Mouse (Mus musculus) c-Kit-positive CD71-negative TER-119-negative erythroid progenitor cells, embryonic 14.5 days (primary cell): Measurements from ENCODE around the gene Gcnt2.

Source experiments
- DNase-seq: peaks from one replicate; pipeline ENCODE4 v3.0.0-alpha.2; 2013; ENCODE audit warnings: low read depth

The Gcnt2 gene

DNA sequence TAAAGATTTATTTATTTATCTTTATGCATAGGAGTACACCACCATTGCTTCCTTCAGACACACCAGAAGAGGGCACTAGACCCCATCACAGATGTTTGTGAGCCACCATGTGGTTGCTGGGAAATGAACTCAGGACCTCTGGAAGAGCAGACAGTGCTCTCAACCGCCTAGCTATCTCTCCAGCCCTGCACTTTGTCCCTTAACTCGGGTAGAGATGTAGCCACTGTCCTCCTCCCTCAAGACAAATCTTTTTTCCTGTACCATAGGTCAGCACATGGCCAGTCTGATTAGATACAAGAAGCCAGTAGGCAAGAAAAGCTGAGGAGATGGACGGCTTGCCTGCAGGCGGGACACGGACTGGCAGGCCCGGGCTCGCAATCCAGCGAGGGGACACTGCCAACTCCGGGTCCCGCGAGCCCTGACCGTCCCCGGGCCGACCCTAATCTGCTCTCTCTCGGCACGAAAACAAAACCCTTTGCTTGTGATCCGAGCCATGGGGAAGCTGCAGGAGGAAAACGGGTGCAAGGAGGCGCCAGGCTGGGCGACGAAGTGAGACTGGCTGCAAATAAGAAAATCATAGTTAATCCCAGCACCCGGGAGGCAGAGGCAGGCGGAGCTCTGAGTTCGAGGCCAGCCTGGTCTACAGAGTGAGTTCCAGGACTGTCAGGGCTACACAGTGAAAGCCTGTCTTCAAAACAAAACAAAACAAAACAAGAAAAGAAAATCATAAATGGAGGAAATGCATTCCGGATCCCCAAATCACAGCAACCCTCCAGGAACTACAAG, 140.8 kb downstream of the Gcnt2 start:
- no peak for DNase-seq

DNA sequence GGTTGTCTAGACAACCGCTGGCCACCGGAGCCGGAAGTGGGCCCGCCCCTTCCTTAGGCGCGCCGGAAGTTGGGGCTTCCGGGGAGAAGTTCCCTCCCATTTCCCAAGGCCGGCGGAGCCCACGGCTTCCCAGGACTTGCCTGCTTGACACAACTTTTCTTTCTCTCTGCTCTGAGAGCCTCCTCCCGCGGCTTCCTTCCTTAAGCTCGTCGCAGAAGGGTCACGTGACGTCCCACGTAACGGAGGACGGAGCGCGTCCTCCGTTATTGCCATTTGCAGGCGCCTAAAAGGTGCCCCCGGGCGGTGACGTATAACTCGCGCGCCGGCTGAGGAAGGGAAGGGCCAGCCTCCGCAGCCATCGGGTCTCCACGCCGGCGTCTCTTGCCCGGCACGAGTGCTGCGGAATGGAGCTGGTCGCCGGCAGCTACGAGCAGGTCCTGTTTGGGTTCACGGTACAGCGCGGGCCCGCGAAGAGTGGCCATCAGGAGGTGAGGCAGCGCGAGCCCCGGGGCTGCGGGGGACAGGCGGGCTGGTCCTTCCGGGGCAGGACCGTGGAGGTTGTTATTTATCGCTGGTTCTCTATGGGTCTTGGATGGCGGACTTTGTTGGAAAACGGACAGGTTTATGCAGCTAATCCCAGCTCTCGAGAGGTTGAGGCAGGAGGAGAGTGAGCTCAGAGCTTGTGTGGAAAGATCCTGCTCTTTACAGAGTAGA, 141.5 kb downstream of the Gcnt2 start, which contains the start of gene Pak1ip1:
Gene Pak1ip1, plus strand, starts transcription at position 98 of the 714 bp plus-strand sequence.
- peak; percentile 93 for DNase-seq

DNA sequence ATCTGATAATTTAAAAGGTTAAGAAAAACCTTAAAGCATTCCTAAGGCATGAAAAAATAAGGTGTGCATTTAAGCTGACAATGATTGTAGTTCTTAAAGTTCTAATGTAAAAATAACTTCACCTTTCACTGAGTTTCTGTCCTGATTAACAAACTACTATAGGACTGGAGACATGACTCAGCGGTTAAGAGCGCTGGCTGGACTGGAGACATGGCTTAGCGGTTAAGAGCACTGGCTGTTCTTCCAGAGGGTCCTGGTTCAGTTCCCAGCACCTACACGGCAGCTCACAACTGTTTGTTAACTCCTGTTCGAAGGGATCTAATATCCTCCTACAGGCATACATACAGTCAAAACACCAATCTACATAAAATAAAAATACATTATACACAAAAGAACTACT, 142.4 kb downstream of the Gcnt2 start:
- DNase-seq: no peak

DNA sequence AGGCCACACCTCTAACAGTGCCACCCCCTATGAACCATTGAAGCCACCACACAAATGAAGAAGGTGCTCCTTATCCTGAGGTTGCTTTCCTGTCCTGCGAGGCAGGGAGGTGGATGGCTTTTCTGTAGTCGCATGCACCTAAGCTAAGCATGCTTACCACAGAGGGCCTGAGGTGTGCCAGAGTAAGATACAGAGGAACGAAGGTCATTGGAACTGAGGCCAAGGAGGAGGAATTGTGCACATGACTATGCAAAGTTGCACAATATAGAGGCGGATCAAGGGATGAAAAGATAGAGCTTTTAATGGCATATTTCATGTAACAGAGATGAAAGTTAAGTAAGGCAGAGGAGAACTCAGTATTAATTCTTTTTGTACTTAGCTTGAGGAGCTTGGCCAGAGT, 146.7 kb downstream of the Gcnt2 start:
- no peak for DNase-seq

DNA sequence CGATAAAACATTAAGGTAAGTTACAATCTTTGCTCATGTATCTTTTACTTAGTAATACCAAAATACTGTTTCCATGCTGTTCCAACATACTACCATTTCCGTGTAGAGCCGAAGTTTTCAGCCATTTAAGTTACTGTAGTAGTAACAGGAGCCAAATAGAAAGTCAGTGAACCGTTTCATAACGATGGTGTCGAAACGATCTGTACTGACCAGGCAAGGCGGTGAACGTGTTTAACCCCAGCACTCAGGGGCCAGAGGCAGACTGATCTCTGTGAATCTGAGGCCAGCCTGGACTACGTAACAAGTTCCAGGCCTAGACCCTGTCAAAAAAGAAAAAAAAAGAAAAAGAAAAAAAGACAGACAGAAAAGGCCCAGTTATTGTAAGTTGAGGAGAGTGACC, 148.7 kb downstream of the Gcnt2 start:
- no peak for DNase-seq

DNA sequence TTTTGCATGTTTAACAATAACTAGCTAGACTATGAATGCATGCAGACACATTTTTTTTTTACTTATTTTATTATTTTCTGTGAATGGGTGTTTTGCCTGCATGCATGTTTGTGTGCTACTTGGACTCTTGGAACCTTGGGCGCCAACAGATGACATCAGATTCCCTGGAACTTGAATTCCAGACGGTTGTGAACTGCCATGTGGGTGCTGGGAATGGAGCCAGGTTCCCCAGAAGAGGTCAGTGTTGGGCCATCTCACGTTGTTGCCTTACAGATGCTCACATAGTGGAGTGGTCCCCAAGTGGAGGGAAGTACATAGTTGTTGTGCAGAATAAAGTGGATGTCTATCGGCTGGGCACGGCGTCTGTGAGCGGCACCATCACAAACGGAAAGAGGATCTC, 149.4 kb downstream of the Gcnt2 start:
- DNase-seq: no peak
